Mouse (Mus musculus) embryonic facial prominence, embryonic 10.5 days (tissue): Measurements from ENCODE around the gene Smpdl3b. TPM values are rescaled to one million over a fixed set of nuclear protein-coding genes. Genes with fewer than 3 reads are reported as not detected.
"Not testable (repeated sequence)": the region's sequence is repeated elsewhere in the genome, so short reads cannot be mapped to it uniquely, and the experiment has no call there.

Experiments
- DNase-seq: peaks from one replicate; pipeline ENCODE4 v3.0.0-alpha.2; 2017; ENCODE audit warnings: low spot score
- H3K27ac ChIP-seq: fragments of 300-500 bp; sonication (generic); replicated peaks from 2 replicates; pipeline ENCODE4 v1.5.1; 2016; ENCODE audit warnings: mild to moderate bottlenecking
- H3K27me3 ChIP-seq: fragments of 300-500 bp; sonication (generic); replicated peaks from 2 replicates; pipeline ENCODE4 v1.6.1; 2016; ENCODE audit warnings: low read depth, mild to moderate bottlenecking; ENCODE audit not compliant: poor library complexity, severe bottlenecking
- H3K36me3 ChIP-seq: fragments of 300-500 bp; sonication (generic); replicated peaks from 2 replicates; pipeline ENCODE4 v1.6.1; 2016; ENCODE audit warnings: mild to moderate bottlenecking, moderate library complexity
- H3K4me1 ChIP-seq: fragments of 300-500 bp; sonication (generic); 2 replicates; pipeline ENCODE4 v1.6.1; 2016
- H3K4me3 ChIP-seq: fragments of 300-500 bp; sonication (generic); 2 replicates; pipeline ENCODE4 v1.5.1; 2016; ENCODE audit warnings: mild to moderate bottlenecking, moderate library complexity
- H3K9me3 ChIP-seq: fragments of 300-500 bp; sonication (generic); 2 replicates; pipeline ENCODE4 v1.6.1; 2016; ENCODE audit warnings: mild to moderate bottlenecking
- WGBS: fragments of 180-500 bp; shearing (Covaris S2); methylation state at CpG from one replicate; pipeline ENCODE4 v1.1.7; 2016; 5-methylcytosine and 5-hydroxymethylcytosine counted together
- polyA plus RNA-seq: library from polyadenylated mRNA; unstranded; fragments of >200 nt; fragmentation: Nextera tagmentation; extraction: Ambion mirVana; gene quantifications from 2 replicates; pipeline ENCODE4 v1.2.1, GENCODE M21; 2016

Smpdl3b gene
- polyA plus RNA-seq, 1 experiment from 2014 or later, result 4.4 TPM

- no peak overlapping the region for H3K27ac ChIP-seq
- no peak overlapping the region for H3K4me3 ChIP-seq
- no peaks in the 10 kb centered on the region for H3K27me3 ChIP-seq
- no peaks in the 10 kb centered on the region for H3K9me3 ChIP-seq
- H3K4me1 ChIP-seq, result no peaks in the 10 kb centered on the region
- H3K36me3 ChIP-seq, result peaks cover 100% of the 10 kb centered on the region
- 88% methylated on average over 3 of the region's 3 CpGs for WGBS
- DNase-seq, result no peak
Observed at GRCm38 (mm10) chr4:132774905-132775304, 17.9 kb upstream of the Smpdl3b start.

- no peak overlapping the region for H3K4me3 ChIP-seq
- no peaks in the 10 kb centered on the region for H3K27me3 ChIP-seq
- peaks cover 10% of the 10 kb centered on the region for H3K4me1 ChIP-seq
- H3K27ac ChIP-seq, result no peak overlapping the region
- H3K36me3 ChIP-seq, result peaks cover 73% of the 10 kb centered on the region
- H3K9me3 ChIP-seq, result no peaks in the 10 kb centered on the region
- WGBS, result 95% methylated on average over 9 of the region's 9 CpGs
- no peak for DNase-seq
Observed at GRCm38 (mm10) chr4:132771776-132772175, 14.7 kb upstream of the Smpdl3b start.

- peak within 1 kb of the TSS; percentile 91 for H3K4me3 ChIP-seq
- peak within 1 kb of the TSS; percentile 90 for H3K27ac ChIP-seq
- DNase-seq, result peak; percentile 96
- H3K27me3 ChIP-seq, result no peaks in the 10 kb centered on the region
- peaks cover 37% of the 10 kb centered on the region for H3K36me3 ChIP-seq
- WGBS, result under 1% methylated on average over 71 of the region's 71 CpGs
- H3K4me1 ChIP-seq, result peaks cover 10% of the 10 kb centered on the region
- H3K9me3 ChIP-seq, result no peaks in the 10 kb centered on the region
Observed at GRCm38 (mm10) chr4:132767914-132768876, 11.1 kb upstream of the Smpdl3b start, which contains the start of gene Rpa2. Gene Rpa2 (plus strand): TSS chr4:132768332.

- H3K9me3 ChIP-seq, H3K27ac ChIP-seq, DNase-seq, H3K27me3 ChIP-seq, H3K36me3 ChIP-seq, H3K4me1 ChIP-seq, H3K4me3 ChIP-seq: not testable (repeated sequence)
- WGBS, result 87% methylated on average over 3 of the region's 3 CpGs
Observed at GRCm38 (mm10) chr4:132763125-132763524, 6.1 kb upstream of the Smpdl3b start.

- 76% methylated on average over 6 of the region's 6 CpGs for WGBS
- DNase-seq, result no peak
Observed at GRCm38 (mm10) chr4:132762602-132763001, 5.5 kb upstream of the Smpdl3b start.

GRCm38 (mm10) chr4:132760296-132760695 lies 3.2 kb upstream of the Smpdl3b start:
- Histone ChIP-seq H3K4me1 (peaks cover 11% of the 10 kb centered on the region), H3K4me3 (no peak overlapping the region), H3K27ac (no peak overlapping the region), H3K27me3 (peaks cover 36% of the 10 kb centered on the region), H3K9me3 (no peaks in the 10 kb centered on the region), H3K36me3 (no peaks in the 10 kb centered on the region)
- DNase-seq, result no peak
- 78% methylated on average over 3 of the region's 3 CpGs for WGBS

More at GRCm38 (mm10) chr4:132762602-132763001, 5.5 kb upstream of the Smpdl3b start:
- Histone ChIP-seq H3K4me3 (no peak overlapping the region), H3K27me3 (peaks cover 13% of the 10 kb centered on the region), H3K36me3 (no peaks in the 10 kb centered on the region), H3K4me1 (no peaks in the 10 kb centered on the region), H3K9me3 (no peaks in the 10 kb centered on the region), H3K27ac (no peak overlapping the region)

- DNase-seq, result no peak
- 85% methylated on average over 7 of the region's 7 CpGs for WGBS
Observed at GRCm38 (mm10) chr4:132757633-132758351, 740 bp upstream of the Smpdl3b start.

GRCm38 (mm10) chr4:132752992-132753391 lies 4.1 kb downstream of the Smpdl3b start:
- WGBS, result 76% methylated on average over 6 of the region's 6 CpGs
- peaks cover 14% of the 10 kb centered on the region for H3K4me1 ChIP-seq
- H3K27ac ChIP-seq, result no peak overlapping the region
- no peaks in the 10 kb centered on the region for H3K36me3 ChIP-seq
- H3K9me3 ChIP-seq, result no peaks in the 10 kb centered on the region
- H3K4me3 ChIP-seq, result no peak overlapping the region
- no peak for DNase-seq
- H3K27me3 ChIP-seq, result peaks cover 31% of the 10 kb centered on the region

More at GRCm38 (mm10) chr4:132757633-132758351, 740 bp upstream of the Smpdl3b start:
- H3K4me1 ChIP-seq, result peaks cover 11% of the 10 kb centered on the region
- H3K4me3 ChIP-seq, result no peak overlapping the region; the same call in 1 of the 2 replicates
- H3K9me3 ChIP-seq, result no peaks in the 10 kb centered on the region
- no peaks in the 10 kb centered on the region for H3K36me3 ChIP-seq
- H3K27ac ChIP-seq, result no peak overlapping the region
- peaks cover 40% of the 10 kb centered on the region for H3K27me3 ChIP-seq

GRCm38 (mm10) chr4:132749258-132749982 lies 7.6 kb downstream of the Smpdl3b start:
- no peak overlapping the region for H3K4me3 ChIP-seq
- H3K4me1 ChIP-seq, result peaks cover 3% of the 10 kb centered on the region; the same call in 1 of the 2 replicates
- H3K36me3 ChIP-seq, result no peaks in the 10 kb centered on the region
- no peaks in the 10 kb centered on the region for H3K9me3 ChIP-seq
- no peaks in the 10 kb centered on the region for H3K27me3 ChIP-seq
- 86% methylated on average over 6 of the region's 6 CpGs for WGBS
- no peak overlapping the region for H3K27ac ChIP-seq
- no peak for DNase-seq

GRCm38 (mm10) chr4:132748778-132749177 lies 8.3 kb downstream of the Smpdl3b start:
- DNase-seq, result no peak
- Histone ChIP-seq H3K36me3 (no peaks in the 10 kb centered on the region), H3K27ac (no peak overlapping the region), H3K9me3 (no peaks in the 10 kb centered on the region), H3K27me3 (no peaks in the 10 kb centered on the region), H3K4me1 (peaks cover 3% of the 10 kb centered on the region; the same call in 1 of the 2 replicates), H3K4me3 (no peak overlapping the region)
- WGBS, result 94% methylated on average over 4 of the region's 4 CpGs

GRCm38 (mm10) chr4:132747664-132748259 lies 9.3 kb downstream of the Smpdl3b start:
- Histone ChIP-seq H3K36me3 (no peaks in the 10 kb centered on the region), H3K4me3 (no peak overlapping the region), H3K27me3 (no peaks in the 10 kb centered on the region), H3K27ac (peak overlapping the region; percentile 26; the same call in 1 of the 2 replicates), H3K4me1 (peaks cover 3% of the 10 kb centered on the region; the same call in 1 of the 2 replicates), H3K9me3 (no peaks in the 10 kb centered on the region)
- no peak for DNase-seq
- 60% methylated on average over 9 of the region's 9 CpGs for WGBS
